8 mouse cellular contexts compared by ENCODE assay signal in the genomic region with DNA sequence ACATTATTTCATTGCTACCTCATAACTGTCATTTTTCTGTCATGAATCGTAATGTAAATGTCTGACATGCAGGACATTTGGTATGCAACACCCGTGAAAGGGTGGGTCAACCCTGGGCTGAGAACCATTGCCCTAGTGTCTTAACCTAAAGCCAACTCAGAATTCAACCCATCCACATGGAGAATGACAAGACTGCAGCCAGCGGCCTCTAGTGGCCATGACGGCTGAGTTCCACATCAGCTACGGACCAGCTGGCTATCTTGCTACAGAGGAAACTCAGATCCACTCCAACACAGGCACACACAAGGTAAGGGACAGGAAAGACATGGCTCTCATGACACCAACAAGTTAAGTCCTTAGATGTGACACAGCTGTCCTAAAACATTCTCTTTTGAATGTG. TPM values are rescaled to one million over a fixed set of nuclear protein-coding genes. Genes with fewer than 3 reads are reported as not detected.
DNase-seq lines count a peak whose midpoint lies in the region; ATAC-seq and TF ChIP-seq lines count a peak whose summit lies in the region.

No protein-coding gene starts in this region.

- 22% methylated on average over 5 of the region's 5 CpGs for WGBS in intestine, embryonic 16.5 days
- 28% methylated on average over 5 of the region's 5 CpGs for WGBS in midbrain, embryonic 15.5 days

- no peaks in the 10 kb centered on the region for H3K27me3 ChIP-seq in testis, adult 2 months (ENCODE audit: control insufficient read depth, insufficient read depth, low read length)
- H3K27me3 ChIP-seq in intestine, embryonic 16.5 days (replicated peaks; ENCODE audit: control insufficient read depth, insufficient read depth, low read length) = no peaks in the 10 kb centered on the region
- H3K27me3 ChIP-seq in midbrain, embryonic 15.5 days (replicated peaks) = no peaks in the 10 kb centered on the region

- no peak for TF ChIP-seq POLR2A in testis, adult 2 months (IDR thresholded peaks at IDR 0.05; ENCODE audit: control insufficient read depth, low read depth, low read length)

- H3K4me2 ChIP-seq in intestine, embryonic 16.5 days (ENCODE audit: low read depth, low read length) = no peak overlapping the region
- no peak overlapping the region for H3K4me2 ChIP-seq in midbrain, embryonic 15.5 days

- intact Hi-C loops in left cerebral cortex, postnatal 14 days (cut with DNase I) = loop anchor here (5.0 to 10.0 kb wide), 2 partner anchors 93 to 601 kb away; no protein-coding TSS in a partner anchor

- H3K4me3 ChIP-seq in testis, adult 2 months (ENCODE audit: control insufficient read depth, low read depth, low read length) = no peak overlapping the region
- H3K4me3 ChIP-seq in intestine, embryonic 16.5 days (ENCODE audit: low read length) = no peak overlapping the region
- H3K4me3 ChIP-seq in midbrain, embryonic 15.5 days = no peak overlapping the region

- peak; percentile 64 for ATAC-seq in intestine, embryonic 16.5 days
- ATAC-seq in midbrain, embryonic 15.5 days (replicated peaks) = peak; percentile 59; the same call in 1 of the 2 replicates

- H3K9me3 ChIP-seq in intestine, embryonic 16.5 days (ENCODE audit: control insufficient read depth, low read length) = no peaks in the 10 kb centered on the region
- H3K9me3 ChIP-seq in midbrain, embryonic 15.5 days = no peaks in the 10 kb centered on the region

- no peak overlapping the region for H3K27ac ChIP-seq in testis, adult 2 months (ENCODE audit: control insufficient read depth, insufficient read depth, low read depth, low read length)
- H3K27ac ChIP-seq in intestine, embryonic 16.5 days (ENCODE audit: low read length) = no peak overlapping the region
- H3K27ac ChIP-seq in midbrain, embryonic 15.5 days = no peak overlapping the region

- H3K36me3 ChIP-seq in testis, adult 2 months (ENCODE audit: control insufficient read depth, insufficient read depth, low read length) = no peaks in the 10 kb centered on the region; the same call in none of the 2 replicates
- H3K36me3 ChIP-seq in intestine, embryonic 16.5 days (ENCODE audit: control insufficient read depth, insufficient read depth, low read length) = peaks cover 4% of the 10 kb centered on the region; the same call in 1 of the 2 replicates
- no peaks in the 10 kb centered on the region; the same call in 1 of the 2 replicates for H3K36me3 ChIP-seq in midbrain, embryonic 15.5 days (replicated peaks)

- DNase-seq in testis, postnatal 14 days (ENCODE audit: low spot score) = no peak
- peak; percentile 85 to 87 for DNase-seq in cerebellum, postnatal 14 days
- peak; percentile 70 for DNase-seq in gastrocnemius, postnatal 10 days
- peak; percentile 69 to 79 for DNase-seq in left cerebral cortex, postnatal 14 days (ENCODE audit: low spot score in 2 of 2)
- peak; percentile 33 for DNase-seq in thymus, postnatal 25 days

- no peak overlapping the region for H3K9ac ChIP-seq in intestine, embryonic 16.5 days (ENCODE audit: low read depth, low read length)
- no peak overlapping the region for H3K9ac ChIP-seq in midbrain, embryonic 15.5 days

- TF ChIP-seq CTCF in testis, adult 2 months (IDR thresholded peaks at IDR 0.05; ENCODE audit: control insufficient read depth, insufficient read depth, insufficient replicate concordance, low read depth, low read length) = peak; percentile 70; the same call in 1 of the 2 replicates

- H3K4me1 ChIP-seq in testis, adult 2 months (ENCODE audit: control insufficient read depth, insufficient read depth, low read length) = no peaks in the 10 kb centered on the region
- no peaks in the 10 kb centered on the region for H3K4me1 ChIP-seq in intestine, embryonic 16.5 days (ENCODE audit: control insufficient read depth, insufficient read depth, low read length)
- no peaks in the 10 kb centered on the region for H3K4me1 ChIP-seq in midbrain, embryonic 15.5 days

RNA-seq across cellular contexts. Expression of a gene that starts 9.5 kb away (rescaled TPM):
- polyA plus RNA-seq in testis, adult 2 months (2012; rRNA removed) = 105 and 127 TPM in 2 replicates
- 10 to 100 TPM; 23.8 to 27.0 TPM for total RNA-seq in gastrocnemius, postnatal 10 days (2021)
- 34.0 and 40.9 TPM in 2 replicates for polyA plus RNA-seq in intestine, embryonic 16.5 days (2015; fragmentation: Nextera tagmentation; extraction: Ambion mirVana)
- 10 to 100 TPM; 34.2 to 38.7 TPM for total RNA-seq in left cerebral cortex, postnatal 14 days (2021)
- 53.9 TPM in 2 replicates for polyA plus RNA-seq in midbrain, embryonic 15.5 days (2015; fragmentation: Nextera tagmentation; extraction: Ambion mirVana)
